27 mouse cellular contexts compared by ENCODE assay signal in the genomic region with DNA sequence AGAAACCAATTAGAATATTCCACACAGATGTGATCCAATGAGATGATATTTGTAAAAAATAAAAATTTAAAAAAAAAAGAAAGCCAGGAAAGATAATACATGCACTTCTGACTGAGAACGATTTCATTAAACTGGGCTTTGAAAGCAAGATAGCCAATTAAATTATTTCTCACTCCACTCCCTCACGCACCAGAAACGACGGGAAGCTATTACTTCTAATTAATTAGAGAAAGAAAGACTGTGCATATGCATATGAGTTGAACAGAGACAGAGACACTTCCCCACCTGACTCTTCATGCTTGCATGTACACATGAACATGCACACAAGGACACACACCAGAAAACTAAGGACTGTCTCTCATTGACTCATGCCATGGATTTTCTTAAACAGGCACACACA.
DNase-seq lines count a peak whose midpoint lies in the region; ATAC-seq and TF ChIP-seq lines count a peak whose summit lies in the region.
"Had no signal": no experiment of that assay in that cellular context is flagged by ENCODE, and none has a peak within 500 bp of the region (broad histone marks: within the 10 kb centered on the region; RNA-seq: fewer than 3 reads in every experiment).

No protein-coding gene starts in this region.

- no peaks in the 10 kb centered on the region; the same call in 1 of the 2 replicates for H3K36me3 ChIP-seq in forebrain, embryonic 13.5 days (ENCODE audit: poor library complexity, severe bottlenecking)
- H3K36me3 ChIP-seq in forebrain, embryonic 10.5 days (replicated peaks) = no peaks in the 10 kb centered on the region
- H3K36me3 ChIP-seq in midbrain, embryonic 11.5 days (ENCODE audit: control insufficient read depth, insufficient read depth, low read length) = no peaks in the 10 kb centered on the region
- peaks cover 5% of the 10 kb centered on the region; the same call in 1 of the 2 replicates for H3K36me3 ChIP-seq in midbrain, postnatal 0 days (ENCODE audit: insufficient read depth, low read length)
- H3K36me3 ChIP-seq in forebrain, embryonic 16.5 days (ENCODE audit: control insufficient read depth, insufficient read depth) = no peaks in the 10 kb centered on the region
- H3K36me3 ChIP-seq: embryonic facial prominence, embryonic 10.5 days; embryonic facial prominence, embryonic 13.5 days; G1E; hindbrain, embryonic 12.5 days had no signal

- no peak overlapping the region for H3K9ac ChIP-seq in forebrain, embryonic 13.5 days
- H3K9ac ChIP-seq in midbrain, embryonic 11.5 days (ENCODE audit: low read length) = no peak overlapping the region
- H3K9ac ChIP-seq in midbrain, postnatal 0 days (replicated peaks; ENCODE audit: low read length, poor library complexity, severe bottlenecking) = no peak overlapping the region
- no peak overlapping the region for H3K9ac ChIP-seq in forebrain, embryonic 16.5 days (replicated peaks; ENCODE audit: low read depth, low read length)
- H3K9ac ChIP-seq: embryonic facial prominence, embryonic 13.5 days; hindbrain, embryonic 12.5 days had no signal

- TF ChIP-seq POLR2A in brain, embryonic 14.5 days (IDR thresholded peaks at IDR 0.05; ENCODE audit: borderline replicate concordance, extremely low read depth, insufficient read depth, insufficient read length, poor library complexity, severe bottlenecking) = no peak

- no peak overlapping the region for H3K4me2 ChIP-seq in forebrain, embryonic 13.5 days
- no peak overlapping the region for H3K4me2 ChIP-seq in midbrain, embryonic 11.5 days
- no peak overlapping the region for H3K4me2 ChIP-seq in midbrain, postnatal 0 days (ENCODE audit: low read depth, low read length, poor library complexity, severe bottlenecking)
- H3K4me2 ChIP-seq in forebrain, embryonic 16.5 days (ENCODE audit: low read length) = no peak overlapping the region
- H3K4me2 ChIP-seq: embryonic facial prominence, embryonic 13.5 days; heart, embryonic 11.5 days; hindbrain, embryonic 12.5 days had no signal

- no peak for ATAC-seq in forebrain, embryonic 13.5 days
- ATAC-seq in midbrain, embryonic 11.5 days (ENCODE audit: low FRiP score) = no peak
- no peak for ATAC-seq in midbrain, postnatal 0 days (ENCODE audit: low FRiP score)
- peak; percentile 27; the same call in 1 of the 2 replicates for ATAC-seq in forebrain, embryonic 16.5 days
- ATAC-seq: hindbrain, postnatal 0 days; inflammation-experienced regulatory T-cells, adult 6 months; intestine, embryonic 16.5 days; Patski had no signal

- DNase-seq in forebrain, embryonic 10.5 days (ENCODE audit: extremely low spot score, low spot score) = no peak
- DNase-seq in midbrain, embryonic 11.5 days (ENCODE audit: low spot score, missing footprints) = peak; percentile 56
- DNase-seq in midbrain, postnatal 0 days (ENCODE audit: low spot score) = no peak
- DNase-seq in brain, embryonic 14.5 days (ENCODE audit: low read depth) = peak; percentile 77
- no peak for DNase-seq in urinary bladder, postnatal 10 days (ENCODE audit: low spot score)
- DNase-seq: adrenal gland, postnatal 14 days; B cell, adult 2 months; cerebellum, adult 11-12 months; cerebellum, adult 8-10 months; cerebellum, postnatal 10 days; cerebellum, postnatal 36 days; embryo, embryonic 11 days; gastrocnemius, adult 2 months; gastrocnemius, postnatal 14 days; heart, adult 11 months had no signal

- no peaks in the 10 kb centered on the region for H3K9me3 ChIP-seq in forebrain, embryonic 13.5 days (replicated peaks)
- no peaks in the 10 kb centered on the region for H3K9me3 ChIP-seq in forebrain, embryonic 10.5 days
- no peaks in the 10 kb centered on the region for H3K9me3 ChIP-seq in midbrain, embryonic 11.5 days (ENCODE audit: control insufficient read depth, low read length)
- no peaks in the 10 kb centered on the region for H3K9me3 ChIP-seq in midbrain, postnatal 0 days (ENCODE audit: low read length)
- no peaks in the 10 kb centered on the region for H3K9me3 ChIP-seq in forebrain, embryonic 16.5 days (ENCODE audit: control insufficient read depth, low read length)
- H3K9me3 ChIP-seq: embryonic facial prominence, embryonic 10.5 days; embryonic facial prominence, embryonic 13.5 days; hindbrain, embryonic 12.5 days had no signal

- H3K4me3 ChIP-seq in forebrain, embryonic 13.5 days = no peak overlapping the region
- no peak overlapping the region for H3K4me3 ChIP-seq in forebrain, embryonic 10.5 days
- no peak overlapping the region for H3K4me3 ChIP-seq in midbrain, embryonic 11.5 days (ENCODE audit: low read depth, low read length)
- H3K4me3 ChIP-seq in midbrain, postnatal 0 days (ENCODE audit: low read depth, low read length) = no peak overlapping the region
- no peak overlapping the region for H3K4me3 ChIP-seq in forebrain, embryonic 16.5 days (replicated peaks; ENCODE audit: low read length)
- H3K4me3 ChIP-seq: embryonic facial prominence, embryonic 10.5 days; embryonic facial prominence, embryonic 13.5 days; erythroblast, embryonic 14.5 days; gastrocnemius, adult 2 months; hindbrain, embryonic 12.5 days had no signal

- peak overlapping the region; percentile 49; the same call in 1 of the 2 replicates for H3K27ac ChIP-seq in forebrain, embryonic 13.5 days
- H3K27ac ChIP-seq in forebrain, embryonic 10.5 days = no peak overlapping the region
- H3K27ac ChIP-seq in midbrain, embryonic 11.5 days (ENCODE audit: low read depth, low read length) = no peak overlapping the region
- no peak overlapping the region for H3K27ac ChIP-seq in midbrain, postnatal 0 days (ENCODE audit: low read depth, low read length)
- no peak overlapping the region for H3K27ac ChIP-seq in forebrain, embryonic 16.5 days (ENCODE audit: low read length)
- H3K27ac ChIP-seq: embryonic facial prominence, embryonic 10.5 days; embryonic facial prominence, embryonic 13.5 days; gastrocnemius, adult 2 months; hindbrain, embryonic 12.5 days; hindbrain, postnatal 0 days had no signal

- no peak for TF ChIP-seq CTCF in midbrain, postnatal 0 days (IDR thresholded peaks at IDR 0.05)
- no peak for TF ChIP-seq CTCF in brain, embryonic 14.5 days (IDR thresholded peaks at IDR 0.05; ENCODE audit: borderline replicate concordance, extremely low read depth, insufficient read depth, insufficient read length)

- 28% methylated on average over 4 of the region's 4 CpGs for WGBS in forebrain, embryonic 13.5 days
- WGBS in forebrain, embryonic 10.5 days = 87% methylated on average over 4 of the region's 4 CpGs
- 91% methylated on average over 4 of the region's 4 CpGs for WGBS in midbrain, embryonic 11.5 days
- WGBS in midbrain, postnatal 0 days = 50% methylated on average over 4 of the region's 4 CpGs
- WGBS in forebrain, embryonic 16.5 days = 11% methylated on average over 4 of the region's 4 CpGs

- no peaks in the 10 kb centered on the region for H3K27me3 ChIP-seq in forebrain, embryonic 13.5 days
- H3K27me3 ChIP-seq in forebrain, embryonic 10.5 days (ENCODE audit: poor library complexity, severe bottlenecking) = no peaks in the 10 kb centered on the region
- H3K27me3 ChIP-seq in midbrain, embryonic 11.5 days (ENCODE audit: control insufficient read depth, insufficient read depth, low read length) = no peaks in the 10 kb centered on the region
- no peaks in the 10 kb centered on the region for H3K27me3 ChIP-seq in midbrain, postnatal 0 days (ENCODE audit: insufficient read depth, low read length)
- no peaks in the 10 kb centered on the region for H3K27me3 ChIP-seq in forebrain, embryonic 16.5 days (replicated peaks; ENCODE audit: control insufficient read depth, insufficient read depth, low read length)
- H3K27me3 ChIP-seq: embryonic facial prominence, embryonic 13.5 days; Patski had no signal

- H3K4me1 ChIP-seq in forebrain, embryonic 13.5 days = peaks cover 30% of the 10 kb centered on the region
- H3K4me1 ChIP-seq in forebrain, embryonic 10.5 days = peaks cover 28% of the 10 kb centered on the region
- H3K4me1 ChIP-seq in midbrain, embryonic 11.5 days (ENCODE audit: control insufficient read depth, insufficient read depth, low read length) = peaks cover 6% of the 10 kb centered on the region; the same call in 1 of the 2 replicates
- no peaks in the 10 kb centered on the region for H3K4me1 ChIP-seq in midbrain, postnatal 0 days (ENCODE audit: insufficient read depth, low read length)
- H3K4me1 ChIP-seq in forebrain, embryonic 16.5 days (replicated peaks; ENCODE audit: control insufficient read depth, insufficient read depth, low read length) = peaks cover 15% of the 10 kb centered on the region
- H3K4me1 ChIP-seq: embryonic facial prominence, embryonic 13.5 days had no signal

Comparison
In these comparisons a context has a peak if more than half of its experiments do, and no peak if none do; other contexts are left out.
1. DNase-seq: peak in midbrain, embryonic 11.5 days (single experiment) and brain, embryonic 14.5 days (single experiment); none in forebrain, embryonic 10.5 days (single experiment), midbrain, postnatal 0 days (single experiment) and urinary bladder, postnatal 10 days (single experiment).